ENCODE assay signal across 20 mouse cellular contexts in genomic region chr1:156024831-156025503, GRCm38 (mm10). TPM values are rescaled to one million over a fixed set of nuclear protein-coding genes. Genes with fewer than 3 reads are reported as not detected.
DNase-seq lines count a peak whose midpoint lies in the region; ATAC-seq and TF ChIP-seq lines count a peak whose summit lies in the region.
"Had no signal": no experiment of that assay in that cellular context is flagged by ENCODE, and none has a peak within 500 bp of the region (broad histone marks: within the 10 kb centered on the region; RNA-seq: fewer than 3 reads in every experiment).

No protein-coding gene starts in this region.

- H3K9ac ChIP-seq in liver, embryonic 12.5 days, result no peak overlapping the region
- H3K9ac ChIP-seq: forebrain, embryonic 12.5 days; midbrain, embryonic 12.5 days had no signal

- no peak for TF ChIP-seq CTCF in bone marrow macrophage, adult 2 months (IDR thresholded peaks at IDR 0.05; ENCODE audit: low read depth, low read length)

- intact Hi-C loops in left cerebral cortex, postnatal 10 days (cut with DNase I), result no loop called here

- TF ChIP-seq POLR2A in bone marrow macrophage, adult 2 months (IDR thresholded peaks at IDR 0.05; ENCODE audit: borderline replicate concordance, low read depth, low read length), result no peak

- H3K27ac ChIP-seq in liver, embryonic 12.5 days, result peak overlapping the region; percentile 36; the same call in 1 of the 2 replicates
- peak overlapping the region; percentile 47 for H3K27ac ChIP-seq in bone marrow macrophage, adult 2 months (ENCODE audit: insufficient read depth, low read depth, low read length)
- H3K27ac ChIP-seq: forebrain, embryonic 12.5 days; midbrain, embryonic 12.5 days had no signal

- no peaks in the 10 kb centered on the region for H3K27me3 ChIP-seq in liver, embryonic 12.5 days (replicated peaks)
- H3K27me3 ChIP-seq: forebrain, embryonic 12.5 days; midbrain, embryonic 12.5 days had no signal

- ATAC-seq in liver, embryonic 12.5 days, result no peak
- peak; percentile 82 for ATAC-seq in granulocyte monocyte progenitor cell, adult 5-6 weeks (replicated peaks; ENCODE audit: poor library complexity, severe bottlenecking)
- peak; percentile 85 for ATAC-seq in megakaryocyte progenitor cell, adult 5-6 weeks (replicated peaks; ENCODE audit: poor library complexity)
- ATAC-seq: CD4-positive, CD25-positive, alpha-beta regulatory T cell, adult 4 months; hindbrain, embryonic 16.5 days had no signal

- peaks cover 84% of the 10 kb centered on the region for H3K36me3 ChIP-seq in liver, embryonic 12.5 days

- WGBS in liver, embryonic 12.5 days (ENCODE audit: insufficient replicate concordance), result 64% methylated on average over 8 of the region's 8 CpGs

- H3K9me3 ChIP-seq in liver, embryonic 12.5 days (replicated peaks), result no peaks in the 10 kb centered on the region
- H3K9me3 ChIP-seq: forebrain, embryonic 12.5 days; G1E; midbrain, embryonic 12.5 days had no signal

- no peak for DNase-seq in liver
- DNase-seq in thymus, postnatal 4 days, result no peak
- DNase-seq in left cerebral cortex, postnatal 10 days (ENCODE audit: extremely low spot score in 1 of 2, low spot score in 2 of 2), result no peak
- DNase-seq: cerebellum, postnatal 14 days; gastrocnemius, postnatal 10 days; heart, postnatal 14 days; kidney, adult 18-20 months; kidney, postnatal 14 days; retina, postnatal 1 day had no signal

- no peaks in the 10 kb centered on the region for H3K4me1 ChIP-seq in liver, embryonic 12.5 days
- peaks cover 37% of the 10 kb centered on the region for H3K4me1 ChIP-seq in bone marrow macrophage, adult 2 months (ENCODE audit: control insufficient read depth, insufficient read depth, low read length)
- H3K4me1 ChIP-seq: forebrain, embryonic 12.5 days; midbrain, embryonic 12.5 days had no signal

- H3K4me2 ChIP-seq in liver, embryonic 12.5 days, result no peak overlapping the region
- H3K4me2 ChIP-seq: forebrain, embryonic 12.5 days; heart, embryonic 11.5 days; midbrain, embryonic 12.5 days had no signal

- H3K4me3 ChIP-seq in liver, embryonic 12.5 days, result no peak overlapping the region
- H3K4me3 ChIP-seq in bone marrow macrophage, adult 2 months (ENCODE audit: insufficient read depth, low read length), result no peak overlapping the region
- H3K4me3 ChIP-seq: forebrain, embryonic 12.5 days; midbrain, embryonic 12.5 days; myocyte had no signal

RNA-seq across cellular contexts. Expression of gene Tor1aip2, which starts 10.2 kb away (rescaled TPM):
- polyA plus RNA-seq in liver, embryonic 12.5 days (2016; fragmentation: Nextera tagmentation; extraction: Ambion mirVana), result 64.2 and 67.4 TPM in 2 replicates
- 99.8 and 104 TPM in 2 replicates for polyA plus RNA-seq in bone marrow macrophage, adult 2 months (2012; ENCODE audit: insufficient read depth, insufficient read length, missing spikeins)
- 51.8 and 69.8 TPM in 2 replicates for total RNA-seq in granulocyte monocyte progenitor cell, adult 5-6 weeks (2014; fragmentation: Nextera tagmentation)
- 50.8 and 52.6 TPM in 2 replicates for total RNA-seq in granulocyte monocyte progenitor cell, adult 5-6 weeks (2017)
- 93.0 and 109 TPM in 2 replicates for total RNA-seq in megakaryocyte progenitor cell, adult 5-6 weeks (2015)
- 50.1 and 50.6 TPM in 2 replicates for total RNA-seq in megakaryocyte progenitor cell, adult 5-6 weeks (2017)
- total RNA-seq in left cerebral cortex, postnatal 10 days (2021), result 10 to 100 TPM; 55.4 to 56.1 TPM

RNA-seq across cellular contexts. Expression of gene Tor1aip1, which starts 11.3 kb away (rescaled TPM):
- 26.4 and 27.6 TPM in 2 replicates for polyA plus RNA-seq in liver, embryonic 12.5 days (2016; fragmentation: Nextera tagmentation; extraction: Ambion mirVana)
- polyA plus RNA-seq in bone marrow macrophage, adult 2 months (2012; ENCODE audit: insufficient read depth, insufficient read length, missing spikeins), result 158 and 159 TPM in 2 replicates
- 68.5 and 73.8 TPM in 2 replicates for total RNA-seq in granulocyte monocyte progenitor cell, adult 5-6 weeks (2014; fragmentation: Nextera tagmentation)
- 30.2 and 36.9 TPM in 2 replicates for total RNA-seq in granulocyte monocyte progenitor cell, adult 5-6 weeks (2017)
- total RNA-seq in megakaryocyte progenitor cell, adult 5-6 weeks (2015), result 76.6 and 80.7 TPM in 2 replicates
- 31.5 and 40.1 TPM in 2 replicates for total RNA-seq in megakaryocyte progenitor cell, adult 5-6 weeks (2017)
- total RNA-seq in left cerebral cortex, postnatal 10 days (2021), result 10 to 100 TPM; 18.1 to 21.3 TPM

RNA-seq across cellular contexts. Expression of gene Cep350, which starts 51.9 kb away (rescaled TPM):
- polyA plus RNA-seq in liver, embryonic 12.5 days (2016; fragmentation: Nextera tagmentation; extraction: Ambion mirVana), result 7.8 and 9.3 TPM in 2 replicates
- 34.4 and 40.9 TPM in 2 replicates for polyA plus RNA-seq in bone marrow macrophage, adult 2 months (2012; ENCODE audit: insufficient read depth, insufficient read length, missing spikeins)
- total RNA-seq in granulocyte monocyte progenitor cell, adult 5-6 weeks (2014; fragmentation: Nextera tagmentation), result 81.6 and 84.7 TPM in 2 replicates
- total RNA-seq in granulocyte monocyte progenitor cell, adult 5-6 weeks (2017), result 114 and 142 TPM in 2 replicates
- 91.6 and 99.8 TPM in 2 replicates for total RNA-seq in megakaryocyte progenitor cell, adult 5-6 weeks (2015)
- total RNA-seq in megakaryocyte progenitor cell, adult 5-6 weeks (2017), result 67.2 and 84.5 TPM in 2 replicates
- 10 to 100 TPM; 38.6 to 42.6 TPM for total RNA-seq in left cerebral cortex, postnatal 10 days (2021)
